Mouse (Mus musculus) liver, embryonic 11.5 days (tissue): ENCODE measurements around the gene Mfap4. TPM values are rescaled to one million over a fixed set of nuclear protein-coding genes. Genes with fewer than 3 reads are reported as not detected.

ENCODE experiments used
- ATAC-seq: fragments of 200-750 bp; cut with Nextera tagmentation; replicated peaks from 2 replicates; pipeline ENCODE4 v1.8.0; 2017; ENCODE audit warnings: moderate number of reproducible peaks, mild to moderate bottlenecking, moderate TSS enrichment, moderate library complexity; ENCODE audit not compliant: low FRiP score
- DNase-seq: peaks from one replicate; pipeline ENCODE4 v3.0.0-alpha.2; 2017; ENCODE audit warnings: low spot score
- H3K27ac ChIP-seq: fragments of 300-500 bp; sonication (generic); 2 replicates; pipeline ENCODE4 v1.5.1; 2014; ENCODE audit warnings: mild to moderate bottlenecking, low read depth, low read length, control low read depth
- H3K27me3 ChIP-seq: fragments of 300-500 bp; sonication (generic); replicated peaks from 2 replicates; pipeline ENCODE4 v1.6.1; 2014; ENCODE audit warnings: low read length, mixed read lengths; ENCODE audit not compliant: control insufficient read depth, insufficient read depth
- H3K36me3 ChIP-seq: fragments of 300-500 bp; sonication (generic); 2 replicates; pipeline ENCODE4 v1.6.1; 2014; ENCODE audit warnings: mild to moderate bottlenecking, low read length, moderate library complexity, mixed read lengths; ENCODE audit not compliant: control insufficient read depth, insufficient read depth
- H3K4me1 ChIP-seq: fragments of 300-500 bp; sonication (generic); replicated peaks from 2 replicates; pipeline ENCODE4 v1.6.1; 2014; ENCODE audit warnings: low read length, mixed read lengths; ENCODE audit not compliant: control insufficient read depth, insufficient read depth
- H3K4me2 ChIP-seq: fragments of 300-500 bp; sonication (generic); 2 replicates; pipeline ENCODE4 v1.6.1; 2014; ENCODE audit warnings: mild to moderate bottlenecking, control low read depth, moderate library complexity
- H3K4me3 ChIP-seq: fragments of 300-500 bp; sonication (generic); 2 replicates; pipeline ENCODE4 v1.5.1; 2014; ENCODE audit warnings: low read depth, low read length, control low read depth
- H3K9ac ChIP-seq: fragments of 300-500 bp; sonication (generic); 2 replicates; pipeline ENCODE4 v1.6.1; 2014; ENCODE audit warnings: low read depth, low read length, control low read depth
- H3K9me3 ChIP-seq: fragments of 300-500 bp; sonication (generic); 2 replicates; pipeline ENCODE4 v1.6.1; 2016; ENCODE audit warnings: low read length, inconsistent platforms, mixed read lengths; ENCODE audit not compliant: control insufficient read depth
- WGBS: fragments of 180-500 bp; shearing (Covaris S2); extraction: QIAGEN DNeasy Blood & Tissue Kit; methylation state at CpG from one replicate; pipeline ENCODE4 v1.1.7; 2014; 5-methylcytosine and 5-hydroxymethylcytosine counted together
- polyA plus RNA-seq: library from polyadenylated mRNA; unstranded; fragments of >200 nt; fragmentation: Nextera tagmentation; extraction: Ambion mirVana; gene quantifications from 2 replicates; pipeline ENCODE4 v1.2.1, GENCODE M21; 2014

Mfap4 gene
- polyA plus RNA-seq, 1 experiment from 2014 or later = 39.1 TPM

GRCm38 (mm10) chr11:61448599-61449225, 36.5 kb upstream of the Mfap4 start:
- H3K4me1 ChIP-seq = no peaks in the 10 kb centered on the region
- no peaks in the 10 kb centered on the region for H3K36me3 ChIP-seq
- H3K4me3 ChIP-seq = no peak overlapping the region
- H3K27ac ChIP-seq = no peak overlapping the region
- 81% methylated on average over 9 of the region's 9 CpGs for WGBS
- no peak for DNase-seq
- no peaks in the 10 kb centered on the region for H3K9me3 ChIP-seq
- H3K27me3 ChIP-seq = peaks cover 15% of the 10 kb centered on the region
- no peak for ATAC-seq
- H3K9ac ChIP-seq = no peak overlapping the region
- H3K4me2 ChIP-seq = no peak overlapping the region

DNA sequence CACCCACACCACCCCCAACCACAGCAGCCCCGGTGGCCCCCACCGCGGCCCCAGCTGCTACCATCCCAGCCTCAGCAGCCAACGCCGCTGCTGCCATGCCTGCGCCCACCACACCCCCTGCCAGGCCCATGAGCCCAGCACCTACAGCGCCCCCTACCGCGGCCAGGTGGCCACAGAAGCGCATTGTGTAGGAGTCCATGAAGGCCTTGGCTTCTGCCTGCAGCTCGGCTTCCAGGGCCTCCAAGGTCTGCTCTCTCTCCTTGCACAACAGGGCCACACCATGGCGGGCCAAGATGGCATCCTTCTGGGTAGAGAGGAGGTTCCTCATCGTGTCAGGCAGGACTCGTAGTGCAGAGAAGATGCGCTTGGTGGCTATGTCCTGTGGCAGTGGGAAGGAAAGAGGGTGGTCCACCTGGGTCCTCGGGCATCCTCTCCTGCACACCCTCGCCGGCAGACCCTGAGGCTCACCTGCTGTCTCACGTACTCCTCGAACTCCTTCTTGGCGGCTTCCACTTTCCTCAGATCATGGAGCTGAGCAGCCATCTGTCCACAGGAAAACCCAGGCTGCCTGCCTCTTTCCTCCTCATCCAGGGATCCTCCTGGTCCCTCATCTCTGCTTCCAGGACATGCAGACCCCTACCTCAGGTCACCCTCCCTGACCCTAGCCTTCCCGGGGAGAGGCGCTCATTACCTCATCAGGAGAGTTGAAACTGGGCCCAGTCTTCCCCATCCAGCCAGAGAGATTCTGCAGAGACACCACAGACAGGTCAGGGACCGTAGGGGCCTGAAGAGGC, 35.5 kb upstream of the Mfap4 start:
- H3K4me1 ChIP-seq = no peaks in the 10 kb centered on the region
- 61% methylated on average over 24 of the region's 24 CpGs for WGBS
- no peaks in the 10 kb centered on the region for H3K9me3 ChIP-seq
- ATAC-seq (no peak), DNase-seq (no peak)
- H3K4me2 ChIP-seq = no peak overlapping the region
- H3K27ac ChIP-seq = no peak overlapping the region
- H3K9ac ChIP-seq = no peak overlapping the region
- H3K4me3 ChIP-seq = no peak overlapping the region
- no peaks in the 10 kb centered on the region for H3K36me3 ChIP-seq
- peaks cover 17% of the 10 kb centered on the region for H3K27me3 ChIP-seq

- WGBS = 69% methylated on average over 2 of the region's 2 CpGs
- ATAC-seq (no peak), DNase-seq (no peak)
- Histone ChIP-seq H3K4me1 (peaks cover under 1% of the 10 kb centered on the region; the same call in 1 of the 2 replicates), H3K4me2 (no peak overlapping the region), H3K27me3 (no peaks in the 10 kb centered on the region), H3K4me3 (no peak overlapping the region), H3K36me3 (no peaks in the 10 kb centered on the region), H3K9ac (no peak overlapping the region), H3K27ac (no peak overlapping the region), H3K9me3 (no peaks in the 10 kb centered on the region)
Observed at GRCm38 (mm10) chr11:61464071-61464470, 21.2 kb upstream of the Mfap4 start.

DNA sequence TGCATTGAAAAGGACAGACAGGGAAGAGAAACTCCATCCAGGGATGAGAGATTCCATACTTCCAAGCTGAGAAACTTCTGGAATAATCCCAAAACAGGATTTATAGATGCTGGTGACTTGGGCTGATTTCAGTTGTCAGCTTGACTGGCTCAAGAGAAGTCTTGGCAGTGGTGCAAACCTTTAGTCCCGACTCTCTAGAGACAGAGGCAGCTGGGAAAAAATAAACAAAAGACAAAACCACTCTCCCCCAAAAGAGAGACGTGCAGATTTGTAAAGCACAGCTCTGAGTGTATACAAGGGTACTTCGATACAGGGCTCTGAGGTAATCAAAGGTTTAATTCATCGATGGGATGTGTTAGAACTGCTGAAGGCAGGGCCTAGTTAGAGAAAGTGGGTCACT, 19.8 kb upstream of the Mfap4 start:
- H3K27me3 ChIP-seq = no peaks in the 10 kb centered on the region
- no peaks in the 10 kb centered on the region for H3K9me3 ChIP-seq
- no peak overlapping the region for H3K4me3 ChIP-seq
- no peak overlapping the region for H3K4me2 ChIP-seq
- no peak overlapping the region for H3K9ac ChIP-seq
- H3K4me1 ChIP-seq = peaks cover 3% of the 10 kb centered on the region; the same call in 1 of the 2 replicates
- ATAC-seq = no peak
- H3K36me3 ChIP-seq = no peaks in the 10 kb centered on the region
- DNase-seq = no peak
- WGBS = 58% methylated on average over 4 of the region's 4 CpGs
- H3K27ac ChIP-seq = no peak overlapping the region

- H3K4me2 ChIP-seq = no peak overlapping the region
- H3K27ac ChIP-seq = no peak overlapping the region
- no peak overlapping the region for H3K4me3 ChIP-seq
- DNase-seq = no peak
- H3K9me3 ChIP-seq = no peaks in the 10 kb centered on the region
- no peak overlapping the region for H3K9ac ChIP-seq
- no peaks in the 10 kb centered on the region for H3K36me3 ChIP-seq
- no peak for ATAC-seq
- H3K27me3 ChIP-seq = no peaks in the 10 kb centered on the region
- 81% methylated on average over 4 of the region's 4 CpGs for WGBS
- peaks cover 3% of the 10 kb centered on the region; the same call in 1 of the 2 replicates for H3K4me1 ChIP-seq
Observed at GRCm38 (mm10) chr11:61468534-61468933, 16.7 kb upstream of the Mfap4 start.

GRCm38 (mm10) chr11:61469317-61469917, 15.8 kb upstream of the Mfap4 start:
- H3K9me3 ChIP-seq = no peaks in the 10 kb centered on the region
- H3K4me3 ChIP-seq = no peak overlapping the region
- no peak overlapping the region for H3K4me2 ChIP-seq
- ATAC-seq (no peak), DNase-seq (no peak)
- H3K36me3 ChIP-seq = no peaks in the 10 kb centered on the region
- no peak overlapping the region for H3K27ac ChIP-seq
- no peaks in the 10 kb centered on the region for H3K27me3 ChIP-seq
- peaks cover 3% of the 10 kb centered on the region; the same call in 1 of the 2 replicates for H3K4me1 ChIP-seq
- H3K9ac ChIP-seq = no peak overlapping the region
- 39% methylated on average over 7 of the region's 7 CpGs for WGBS

GRCm38 (mm10) chr11:61470880-61471279, 14.4 kb upstream of the Mfap4 start:
- Histone ChIP-seq H3K4me3 (no peak overlapping the region), H3K27me3 (no peaks in the 10 kb centered on the region), H3K4me2 (no peak overlapping the region), H3K27ac (no peak overlapping the region), H3K4me1 (peaks cover 3% of the 10 kb centered on the region; the same call in 1 of the 2 replicates), H3K36me3 (no peaks in the 10 kb centered on the region), H3K9ac (no peak overlapping the region), H3K9me3 (no peaks in the 10 kb centered on the region)
- ATAC-seq = no peak
- no peak for DNase-seq

DNA sequence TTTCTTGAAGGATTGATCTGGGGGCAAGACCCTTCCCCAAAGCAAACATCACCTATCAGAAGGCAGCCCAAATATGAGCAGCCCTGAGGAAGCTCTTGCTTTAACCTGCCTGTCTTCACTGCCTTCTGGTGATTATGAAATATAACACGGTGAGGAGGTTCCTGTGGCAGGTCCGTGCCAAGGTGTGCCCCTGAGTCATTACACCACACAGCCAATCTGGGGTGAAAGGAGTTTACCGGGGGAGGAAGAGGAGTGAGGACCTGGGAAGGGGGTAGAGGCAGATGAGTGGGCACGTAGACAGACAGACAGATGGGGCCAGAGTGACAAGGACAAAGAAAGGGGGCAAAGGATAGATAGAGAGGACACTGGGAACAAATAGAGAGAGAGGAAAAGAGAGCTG, 11.6 kb upstream of the Mfap4 start:
- Histone ChIP-seq H3K36me3 (no peaks in the 10 kb centered on the region), H3K27me3 (no peaks in the 10 kb centered on the region), H3K9ac (no peak overlapping the region), H3K4me1 (peaks cover 3% of the 10 kb centered on the region; the same call in 1 of the 2 replicates), H3K4me2 (no peak overlapping the region), H3K4me3 (no peak overlapping the region), H3K9me3 (no peaks in the 10 kb centered on the region), H3K27ac (no peak overlapping the region)
- WGBS = 57% methylated on average over 4 of the region's 4 CpGs
- ATAC-seq (no peak), DNase-seq (no peak)
